Mouse (Mus musculus): ENCODE results near the gene Nfic. TPM values are rescaled to one million over a fixed set of nuclear protein-coding genes. Genes with fewer than 3 reads are reported as not detected.
A peak's percentile ranks its signal among the peaks of the same experiment; 100 is the strongest.

The Nfic gene
- polyA plus RNA-seq, 1 experiment from 2014 or later = 21.4 TPM

GRCm38 (mm10) chr10:81489941-81490340 is 34.5 kb upstream of the Nfic start:
- Histone ChIP-seq H3K27ac (ENCODE audit: low read depth, low read length) (no peak overlapping the region), H3K36me3 (ENCODE audit: control insufficient read depth, insufficient read depth, low read length) (peaks cover 54% of the 10 kb centered on the region), H3K4me3 (ENCODE audit: low read depth, low read length) (no peak overlapping the region), H3K4me2 (no peak overlapping the region), H3K9ac (ENCODE audit: low read depth, low read length) (no peak overlapping the region), H3K27me3 (replicated peaks; ENCODE audit: control insufficient read depth, insufficient read depth, low read length) (no peaks in the 10 kb centered on the region), H3K9me3 (ENCODE audit: control insufficient read depth, low read length) (no peaks in the 10 kb centered on the region), H3K4me1 (replicated peaks; ENCODE audit: control insufficient read depth, insufficient read depth, low read length) (peaks cover 10% of the 10 kb centered on the region)
- ATAC-seq (replicated peaks; ENCODE audit: low FRiP score) (no peak), DNase-seq (ENCODE audit: low spot score) (no peak)
- 86% methylated on average over 14 of the region's 14 CpGs for WGBS

- WGBS = 83% methylated on average over 11 of the region's 11 CpGs
- DNase-seq (ENCODE audit: low spot score) (no peak), ATAC-seq (replicated peaks; ENCODE audit: low FRiP score) (no peak)
- Histone ChIP-seq H3K4me1 (replicated peaks; ENCODE audit: control insufficient read depth, insufficient read depth, low read length) (no peaks in the 10 kb centered on the region), H3K9me3 (ENCODE audit: control insufficient read depth, low read length) (no peaks in the 10 kb centered on the region), H3K36me3 (ENCODE audit: control insufficient read depth, insufficient read depth, low read length) (peaks cover 50% of the 10 kb centered on the region), H3K27ac (ENCODE audit: low read depth, low read length) (no peak overlapping the region), H3K4me2 (no peak overlapping the region), H3K4me3 (ENCODE audit: low read depth, low read length) (no peak overlapping the region), H3K9ac (ENCODE audit: low read depth, low read length) (no peak overlapping the region), H3K27me3 (replicated peaks; ENCODE audit: control insufficient read depth, insufficient read depth, low read length) (no peaks in the 10 kb centered on the region)
Observed at GRCm38 (mm10) chr10:81488081-81488480, 32.6 kb upstream of the Nfic start.

GRCm38 (mm10) chr10:81486496-81486895 is 31.1 kb upstream of the Nfic start:
- H3K36me3 ChIP-seq (ENCODE audit: control insufficient read depth, insufficient read depth, low read length) = peaks cover 41% of the 10 kb centered on the region

GRCm38 (mm10) chr10:81485479-81486018 is 30.1 kb upstream of the Nfic start:
- H3K27me3 ChIP-seq (replicated peaks; ENCODE audit: control insufficient read depth, insufficient read depth, low read length) = peaks cover 20% of the 10 kb centered on the region
- ATAC-seq (replicated peaks; ENCODE audit: low FRiP score) = 0 out of 2 replicates have a peak, but pooled peaks have one; percentile 6
- peaks cover 33% of the 10 kb centered on the region for H3K36me3 ChIP-seq (ENCODE audit: control insufficient read depth, insufficient read depth, low read length)
- H3K27ac ChIP-seq (ENCODE audit: low read depth, low read length) = no peak overlapping the region
- H3K4me3 ChIP-seq (ENCODE audit: low read depth, low read length) = no peak overlapping the region
- 61% methylated on average over 7 of the region's 7 CpGs for WGBS
- H3K4me1 ChIP-seq (replicated peaks; ENCODE audit: control insufficient read depth, insufficient read depth, low read length) = peaks cover 7% of the 10 kb centered on the region; the same call in 1 of the 2 replicates
- DNase-seq (ENCODE audit: low spot score) = no peak
- H3K4me2 ChIP-seq = no peak overlapping the region
- H3K9ac ChIP-seq (ENCODE audit: low read depth, low read length) = no peak overlapping the region
- H3K9me3 ChIP-seq (ENCODE audit: control insufficient read depth, low read length) = no peaks in the 10 kb centered on the region

More at GRCm38 (mm10) chr10:81486496-81486895, 31.1 kb upstream of the Nfic start:
- WGBS = 81% methylated on average over 10 of the region's 10 CpGs
- no peak overlapping the region for H3K4me3 ChIP-seq (ENCODE audit: low read depth, low read length)
- ATAC-seq (replicated peaks; ENCODE audit: low FRiP score) = no peak
- H3K9me3 ChIP-seq (ENCODE audit: control insufficient read depth, low read length) = no peaks in the 10 kb centered on the region
- H3K27ac ChIP-seq (ENCODE audit: low read depth, low read length) = no peak overlapping the region
- H3K4me2 ChIP-seq = no peak overlapping the region
- H3K27me3 ChIP-seq (replicated peaks; ENCODE audit: control insufficient read depth, insufficient read depth, low read length) = peaks cover 11% of the 10 kb centered on the region
- peaks cover 7% of the 10 kb centered on the region; the same call in 1 of the 2 replicates for H3K4me1 ChIP-seq (replicated peaks; ENCODE audit: control insufficient read depth, insufficient read depth, low read length)
- DNase-seq (ENCODE audit: low spot score) = no peak
- no peak overlapping the region for H3K9ac ChIP-seq (ENCODE audit: low read depth, low read length)

- Histone ChIP-seq H3K4me3 (ENCODE audit: low read depth, low read length) (no peak overlapping the region), H3K27me3 (replicated peaks; ENCODE audit: control insufficient read depth, insufficient read depth, low read length) (peaks cover 25% of the 10 kb centered on the region), H3K9ac (ENCODE audit: low read depth, low read length) (no peak overlapping the region), H3K4me1 (replicated peaks; ENCODE audit: control insufficient read depth, insufficient read depth, low read length) (peaks cover 7% of the 10 kb centered on the region; the same call in 1 of the 2 replicates), H3K9me3 (ENCODE audit: control insufficient read depth, low read length) (no peaks in the 10 kb centered on the region), H3K27ac (ENCODE audit: low read depth, low read length) (no peak overlapping the region), H3K4me2 (no peak overlapping the region), H3K36me3 (ENCODE audit: control insufficient read depth, insufficient read depth, low read length) (peaks cover 28% of the 10 kb centered on the region)
- DNase-seq (ENCODE audit: low spot score) (no peak), ATAC-seq (replicated peaks; ENCODE audit: low FRiP score) (no peak; the same call in 1 of the 2 replicates)
- WGBS = 21% methylated on average over 2 of the region's 2 CpGs
Observed at GRCm38 (mm10) chr10:81485060-81485449, 29.6 kb upstream of the Nfic start.

GRCm38 (mm10) chr10:81484441-81485059 is 29.1 kb upstream of the Nfic start:
- ATAC-seq (replicated peaks; ENCODE audit: low FRiP score) (no peak), DNase-seq (ENCODE audit: low spot score) (no peak)
- Histone ChIP-seq H3K9me3 (ENCODE audit: control insufficient read depth, low read length) (no peaks in the 10 kb centered on the region), H3K4me2 (no peak overlapping the region), H3K27me3 (replicated peaks; ENCODE audit: control insufficient read depth, insufficient read depth, low read length) (peaks cover 27% of the 10 kb centered on the region), H3K4me3 (ENCODE audit: low read depth, low read length) (no peak overlapping the region), H3K36me3 (ENCODE audit: control insufficient read depth, insufficient read depth, low read length) (peaks cover 25% of the 10 kb centered on the region), H3K27ac (ENCODE audit: low read depth, low read length) (no peak overlapping the region), H3K4me1 (replicated peaks; ENCODE audit: control insufficient read depth, insufficient read depth, low read length) (peaks cover 7% of the 10 kb centered on the region; the same call in 1 of the 2 replicates), H3K9ac (ENCODE audit: low read depth, low read length) (no peak overlapping the region)
- 64% methylated on average over 6 of the region's 6 CpGs for WGBS

- DNase-seq (ENCODE audit: low spot score) (no peak), ATAC-seq (replicated peaks; ENCODE audit: low FRiP score) (no peak)
- Histone ChIP-seq H3K27ac (ENCODE audit: low read depth, low read length) (no peak overlapping the region), H3K9me3 (ENCODE audit: control insufficient read depth, low read length) (no peaks in the 10 kb centered on the region), H3K4me2 (no peak overlapping the region), H3K9ac (ENCODE audit: low read depth, low read length) (no peak overlapping the region), H3K36me3 (ENCODE audit: control insufficient read depth, insufficient read depth, low read length) (peaks cover 22% of the 10 kb centered on the region), H3K4me3 (ENCODE audit: low read depth, low read length) (no peak overlapping the region), H3K4me1 (replicated peaks; ENCODE audit: control insufficient read depth, insufficient read depth, low read length) (peaks cover 7% of the 10 kb centered on the region; the same call in 1 of the 2 replicates), H3K27me3 (replicated peaks; ENCODE audit: control insufficient read depth, insufficient read depth, low read length) (peaks cover 30% of the 10 kb centered on the region)
- WGBS = 16% methylated on average over 9 of the region's 9 CpGs
Observed at GRCm38 (mm10) chr10:81483983-81484382, 28.5 kb upstream of the Nfic start.

GRCm38 (mm10) chr10:81482533-81482889 is 27.1 kb upstream of the Nfic start, which contains the start of gene Celf5:
Celf5 (minus strand) TSS chr10:81482709.
- DNase-seq (ENCODE audit: low spot score) = peak; percentile 68
- peak within 1 kb of the TSS; percentile 43 for H3K9ac ChIP-seq (ENCODE audit: low read depth, low read length)
- peaks cover 41% of the 10 kb centered on the region for H3K27me3 ChIP-seq (replicated peaks; ENCODE audit: control insufficient read depth, insufficient read depth, low read length)
- no peak within 1 kb of the TSS for H3K27ac ChIP-seq (ENCODE audit: low read depth, low read length)
- under 1% methylated on average over 36 of the region's 36 CpGs for whole genome bisulfite sequencing
- peak; percentile 53 for ATAC-seq (replicated peaks; ENCODE audit: low FRiP score)
- peak within 1 kb of the TSS; percentile 44 for H3K4me3 ChIP-seq (ENCODE audit: low read depth, low read length)
- no peaks in the 10 kb centered on the region for H3K9me3 ChIP-seq (ENCODE audit: control insufficient read depth, low read length)
- peak within 1 kb of the TSS; percentile 80 for H3K4me2 ChIP-seq
- peaks cover 7% of the 10 kb centered on the region; the same call in 1 of the 2 replicates for H3K4me1 ChIP-seq (replicated peaks; ENCODE audit: control insufficient read depth, insufficient read depth, low read length)
- peaks cover 9% of the 10 kb centered on the region; the same call in 1 of the 2 replicates for H3K36me3 ChIP-seq (ENCODE audit: control insufficient read depth, insufficient read depth, low read length)
